Mouse (Mus musculus) MN1 (cell line): ENCODE data around the gene Olfr1342.

Experiments
- DNase-seq: peaks from one replicate; pipeline ENCODE4 v3.0.0-alpha.2; 2016; ENCODE audit warnings: low spot score

The Olfr1342 gene

DNA sequence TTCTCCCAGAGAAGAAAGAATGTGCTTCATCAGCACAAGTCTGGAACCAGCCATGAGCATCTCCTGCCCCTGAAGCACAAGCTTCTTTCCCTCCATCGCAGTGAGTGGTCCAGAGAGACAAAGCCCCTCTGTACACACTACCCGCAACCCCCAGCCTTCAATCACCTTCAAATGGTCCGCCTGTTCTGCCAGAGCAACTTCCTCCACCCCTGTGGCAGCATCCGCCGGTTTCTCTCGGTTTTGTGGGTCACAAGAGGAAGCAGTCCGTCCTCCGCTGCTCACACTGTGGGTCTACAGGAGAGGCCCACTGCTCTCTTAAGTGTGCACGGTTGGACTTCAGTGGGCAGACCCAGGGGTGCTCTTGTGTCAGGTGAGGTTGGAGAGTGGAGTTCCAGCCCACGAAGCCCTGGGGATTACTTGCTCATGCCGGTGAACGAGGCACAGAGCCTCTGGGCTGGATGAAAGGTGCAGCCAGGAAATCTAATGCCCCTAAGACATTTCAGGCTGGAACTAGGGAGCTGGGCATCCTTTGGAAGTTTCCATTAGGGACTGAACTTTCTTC is at the start of gene Olfr1342:
TSS of gene Olfr1342 (minus strand) at position 345 of the 562 bp plus-strand sequence.
- no peak for DNase-seq

DNA sequence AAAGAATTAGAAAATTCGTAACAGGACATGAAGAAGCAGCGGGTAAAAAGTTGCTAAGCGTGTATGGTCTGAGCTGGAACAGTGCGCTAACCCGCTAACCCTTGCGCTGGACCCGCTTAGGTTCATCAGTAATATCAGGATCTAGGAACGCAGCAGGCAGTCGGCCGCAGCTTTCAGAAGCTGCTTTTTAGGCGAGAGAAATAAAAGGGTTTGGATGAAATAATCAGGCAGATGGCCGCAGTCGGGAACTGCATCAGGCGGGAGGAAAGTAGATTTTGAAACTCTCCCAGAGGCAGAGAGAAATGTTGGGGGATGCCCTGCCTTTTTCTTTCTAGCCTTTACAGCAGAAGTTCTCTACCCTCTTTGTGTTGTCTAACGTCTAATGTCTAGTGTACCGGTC is 49.3 kb upstream of the Olfr1342 start:
- DNase-seq: no peak

DNA sequence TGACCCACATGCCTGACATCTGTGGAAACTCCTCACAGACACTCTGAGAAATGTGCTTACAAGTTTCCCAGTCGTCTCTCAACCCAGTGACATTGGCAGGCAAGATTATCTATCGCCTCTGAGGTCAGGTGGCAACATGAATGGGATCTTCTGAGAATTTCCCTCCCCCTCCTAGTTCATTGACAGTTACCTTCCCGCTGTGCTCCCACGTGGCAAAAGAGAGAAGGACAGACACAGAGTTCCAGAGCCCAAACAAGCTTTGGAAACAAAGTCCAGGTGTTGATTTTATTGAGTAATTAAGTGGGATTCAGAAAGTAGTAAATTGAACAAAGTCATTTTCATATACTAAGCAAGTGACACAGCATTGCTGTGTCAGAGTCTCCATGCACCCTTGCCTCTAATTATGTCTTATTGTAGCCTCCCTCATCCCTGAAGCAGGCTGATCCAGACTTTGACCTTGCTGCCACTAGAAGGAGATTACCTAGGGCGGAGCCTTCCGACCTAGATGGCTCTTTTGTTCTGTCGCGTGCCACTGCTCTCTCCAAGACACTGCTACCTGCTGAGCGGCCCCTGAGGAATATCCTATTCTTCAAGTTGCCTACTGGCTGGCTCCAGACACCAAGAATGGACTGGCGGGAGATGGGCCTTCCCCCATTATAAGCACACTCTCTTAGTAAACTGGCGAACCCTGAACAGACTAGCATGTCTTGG is 48.6 kb upstream of the Olfr1342 start:
- no peak for DNase-seq

DNA sequence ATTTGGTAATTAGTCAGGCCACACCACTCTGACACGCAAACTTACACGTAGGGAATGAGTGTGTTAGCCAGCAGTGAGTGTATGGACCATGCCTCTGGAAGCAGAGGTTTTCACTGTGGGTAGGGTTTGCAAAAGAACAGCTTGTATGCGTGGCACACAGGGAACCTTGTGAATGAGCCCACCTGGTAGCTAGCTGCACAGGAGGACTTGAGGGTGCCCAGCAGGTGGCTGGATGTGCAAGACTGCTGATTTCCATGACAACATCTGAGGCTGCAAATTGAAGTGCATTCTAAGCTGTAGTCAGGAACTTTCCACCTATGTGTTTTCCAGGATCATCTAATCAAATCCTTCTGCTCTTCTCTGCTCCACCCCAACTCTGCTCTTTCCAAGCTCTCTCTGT is 47.0 kb upstream of the Olfr1342 start:
- no peak for DNase-seq

DNA sequence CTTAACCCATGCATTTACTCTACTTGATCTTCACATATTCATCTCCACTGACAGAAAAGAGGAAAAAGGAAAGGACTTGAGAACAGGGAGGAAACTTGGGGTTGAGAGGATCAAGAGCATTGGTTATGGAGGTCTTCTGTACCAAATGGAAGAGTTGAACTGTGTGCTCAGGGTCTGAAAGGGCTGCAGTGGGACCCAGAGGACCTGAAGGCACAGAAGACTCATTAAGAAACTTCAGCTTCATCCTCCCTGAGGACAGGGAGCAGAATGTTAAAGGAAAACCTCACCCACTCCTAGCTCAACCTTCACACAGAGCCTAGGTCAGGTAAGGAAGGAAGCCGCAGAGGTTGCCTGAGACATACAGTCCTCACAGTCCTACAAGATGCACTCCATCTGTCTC is 39.3 kb upstream of the Olfr1342 start, which contains the start of gene Olfr1339:
TSS of gene Olfr1339 (plus strand) at position 301 of the 400 bp plus-strand sequence.
- no peak for DNase-seq

DNA sequence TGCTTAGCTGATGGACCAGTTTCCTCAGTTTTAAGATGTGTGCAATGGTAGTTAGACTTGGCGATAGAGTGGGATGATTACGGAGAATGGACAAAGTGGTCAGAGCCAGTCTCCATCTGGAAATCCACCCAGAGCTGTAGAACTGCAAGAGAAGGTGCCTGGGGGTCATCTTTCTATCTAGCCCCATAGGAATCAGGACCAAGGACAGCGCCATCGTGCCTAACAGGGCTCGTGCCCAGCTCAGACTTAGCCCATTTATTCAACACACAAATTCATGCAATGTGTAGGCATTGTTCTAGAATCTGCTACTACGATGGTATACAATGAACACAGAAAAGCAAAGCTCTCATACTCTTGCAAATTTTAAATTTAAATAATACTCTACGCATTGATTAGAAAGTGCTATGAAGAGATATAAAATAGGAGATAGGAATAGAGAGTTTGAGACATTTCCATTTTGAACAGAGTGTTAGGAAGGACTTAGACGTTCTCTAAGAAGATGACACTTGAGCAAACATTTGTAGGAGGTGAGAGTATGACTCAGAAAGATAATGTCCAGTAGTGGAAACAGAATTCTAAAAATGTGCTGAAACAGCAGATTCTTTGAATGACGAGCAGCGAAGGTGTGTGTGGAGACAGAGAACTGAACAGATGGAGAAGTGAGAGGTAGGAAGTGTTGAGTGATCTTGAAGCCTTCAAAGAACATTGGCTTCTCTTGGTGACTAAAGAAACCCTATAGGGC is 29.4 kb upstream of the Olfr1342 start:
- no peak for DNase-seq

DNA sequence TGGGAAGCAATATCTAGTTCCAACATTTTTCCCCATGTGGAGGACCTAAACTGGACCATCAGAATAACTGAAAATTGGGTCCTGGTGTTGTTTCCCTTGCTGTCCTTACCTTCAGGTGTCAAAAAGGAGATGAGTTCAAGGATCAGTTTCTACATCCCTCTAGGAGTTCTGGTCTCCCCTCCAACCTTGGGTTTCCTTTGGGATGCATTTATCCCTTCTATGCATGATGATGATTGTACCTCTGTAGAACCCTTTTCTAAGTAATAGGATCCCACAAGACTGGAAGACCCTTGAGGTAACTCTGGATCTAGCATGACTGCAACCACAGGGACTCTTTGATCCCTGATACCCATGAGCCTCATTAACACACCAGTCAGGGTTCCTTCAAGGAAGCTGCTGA is 27.3 kb upstream of the Olfr1342 start, which contains the start of gene Olfr1340:
TSS of gene Olfr1340 (plus strand) at position 301 of the 400 bp plus-strand sequence.
- no peak for DNase-seq

DNA sequence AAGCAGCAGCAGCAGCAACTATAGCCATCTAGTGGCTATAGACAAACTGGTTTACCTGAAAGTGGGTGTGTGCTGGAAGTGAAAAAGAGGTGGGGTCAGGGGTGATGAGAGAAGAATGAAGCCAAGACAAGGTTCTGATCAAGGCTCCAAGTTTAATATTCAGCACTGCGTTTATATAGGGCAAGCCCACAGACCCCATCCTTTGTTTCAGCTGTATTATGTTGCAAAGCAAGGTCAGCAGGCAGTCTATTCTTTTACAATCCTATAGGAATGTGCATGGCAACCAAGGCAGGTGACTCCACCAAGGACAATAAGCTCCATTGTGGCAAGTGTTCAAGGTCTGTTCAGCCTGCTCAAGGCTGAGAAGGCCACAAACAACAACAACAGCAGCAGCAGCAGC is 19.1 kb upstream of the Olfr1342 start:
- no peak for DNase-seq

DNA sequence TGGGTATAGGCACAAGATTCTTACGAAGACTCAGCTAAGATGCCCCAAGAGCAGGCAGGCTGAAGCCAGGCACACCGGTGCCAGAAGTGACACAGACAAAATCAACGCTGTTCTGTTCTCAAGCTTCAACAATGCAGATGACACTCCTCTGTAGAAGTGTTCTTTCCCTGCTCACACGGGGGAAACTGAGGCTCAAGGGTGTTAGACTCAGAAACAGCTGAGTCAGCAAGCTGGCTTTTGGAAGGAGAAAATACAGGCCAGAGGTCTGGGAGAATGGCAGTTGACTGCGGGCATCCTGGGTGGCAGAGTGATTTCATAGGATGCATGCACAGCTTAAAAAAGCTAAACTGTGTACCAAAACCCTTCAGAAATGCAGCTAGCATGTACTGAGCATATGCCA is 15.5 kb upstream of the Olfr1342 start:
- DNase-seq: no peak

DNA sequence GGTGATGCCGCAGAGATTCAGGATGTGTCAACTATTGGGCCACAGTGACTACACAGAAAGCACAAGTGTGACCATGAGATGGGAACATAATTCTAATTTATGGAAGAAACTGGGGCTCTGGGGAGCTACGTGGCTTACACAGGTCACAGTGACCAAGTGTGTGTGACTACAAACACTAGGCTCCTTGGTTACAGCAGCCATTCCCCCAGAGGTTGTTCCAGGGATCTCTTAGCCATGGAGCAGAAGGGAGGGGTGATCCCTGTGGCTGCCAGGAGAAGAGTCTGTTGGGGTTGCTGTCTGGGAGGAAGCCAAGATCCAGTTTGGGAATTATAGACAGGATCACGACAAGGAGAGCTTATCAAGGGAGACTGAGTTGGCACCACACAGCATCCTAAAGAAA is 10.7 kb upstream of the Olfr1342 start, which contains the start of gene Olfr1341:
TSS of gene Olfr1341 (plus strand) at position 301 of the 400 bp plus-strand sequence.
- no peak for DNase-seq

DNA sequence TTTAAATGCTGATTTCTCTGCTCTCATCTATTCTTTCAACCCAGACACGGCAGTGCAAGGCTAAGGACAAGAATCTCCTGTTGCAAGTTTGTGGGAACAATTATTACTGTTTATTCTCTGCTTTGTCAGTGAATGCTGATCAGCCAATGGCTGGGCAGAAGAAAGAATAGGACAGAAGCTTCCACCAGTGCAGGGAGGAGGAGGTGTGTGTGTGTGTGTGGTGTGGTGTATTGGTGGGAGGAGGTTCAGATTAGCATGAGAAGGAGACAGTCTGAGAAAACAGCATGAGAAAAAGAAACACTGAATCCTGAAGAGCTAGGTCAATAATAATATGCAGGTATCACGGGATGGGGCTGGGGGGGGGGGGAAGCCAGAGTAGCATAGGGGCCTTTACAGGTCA is 1.3 kb upstream of the Olfr1342 start:
- DNase-seq: no peak

DNA sequence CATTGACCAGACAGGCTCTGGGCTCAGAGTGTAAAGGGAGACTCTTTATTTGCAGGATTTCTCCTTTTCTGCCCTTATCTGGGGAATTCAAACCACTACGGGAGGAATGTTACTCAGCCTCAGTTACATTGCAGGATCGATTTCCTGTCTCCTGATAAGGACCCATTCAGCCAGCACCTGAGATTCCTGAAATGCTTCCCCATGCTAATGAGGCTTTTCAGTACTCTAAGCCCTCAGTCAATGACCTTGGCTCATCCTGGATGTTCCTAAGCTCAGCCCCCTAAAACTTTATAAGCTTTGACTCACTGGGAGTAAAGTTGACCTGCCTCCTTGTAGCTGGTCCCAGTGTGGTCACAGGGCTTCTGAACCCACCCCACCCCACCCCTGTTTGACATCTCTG is 5.5 kb downstream of the Olfr1342 start:
- DNase-seq: no peak

DNA sequence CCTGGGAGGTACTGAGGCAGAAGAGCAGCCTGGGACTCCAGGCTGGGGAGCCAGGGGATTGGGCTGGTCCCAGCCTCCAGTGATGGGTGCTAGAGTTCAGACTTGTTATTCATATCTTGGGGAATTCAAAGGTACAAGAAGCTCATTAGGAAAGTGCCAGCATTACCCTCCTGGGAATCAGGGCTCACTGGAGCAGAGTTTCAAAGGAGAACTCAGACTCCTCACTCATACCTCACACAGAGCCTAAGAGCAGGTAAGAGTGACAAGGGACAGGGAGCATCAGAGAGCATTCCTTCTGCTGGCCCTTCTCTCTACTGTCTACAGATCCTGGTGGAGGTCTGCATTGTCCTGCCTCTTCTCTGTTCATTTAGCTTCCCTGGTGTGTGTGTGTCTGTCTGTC is 33.9 kb downstream of the Olfr1342 start, which contains the start of gene Olfr62:
TSS of gene Olfr62 (plus strand) at position 301 of the 400 bp plus-strand sequence.
- DNase-seq: no peak

DNA sequence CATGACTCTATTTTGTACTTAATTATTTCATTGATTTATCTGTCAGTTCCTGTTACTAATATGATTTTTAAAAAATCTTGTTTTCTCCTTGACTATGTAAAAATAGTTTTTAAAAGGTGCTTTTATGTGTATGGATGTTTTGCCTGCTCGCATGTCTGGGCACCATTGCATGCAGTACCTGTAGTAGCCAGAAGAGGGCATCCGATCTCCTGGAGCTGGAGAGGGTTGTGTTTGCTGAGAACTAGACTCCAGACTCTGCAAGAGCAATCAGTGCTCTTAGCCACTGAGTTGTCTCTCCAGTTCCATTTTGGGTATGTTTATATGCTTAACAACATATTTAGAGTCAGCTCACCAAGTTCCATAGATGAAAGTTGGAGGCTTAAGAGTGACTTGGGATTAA is 47.3 kb downstream of the Olfr1342 start:
- no peak for DNase-seq

DNA sequence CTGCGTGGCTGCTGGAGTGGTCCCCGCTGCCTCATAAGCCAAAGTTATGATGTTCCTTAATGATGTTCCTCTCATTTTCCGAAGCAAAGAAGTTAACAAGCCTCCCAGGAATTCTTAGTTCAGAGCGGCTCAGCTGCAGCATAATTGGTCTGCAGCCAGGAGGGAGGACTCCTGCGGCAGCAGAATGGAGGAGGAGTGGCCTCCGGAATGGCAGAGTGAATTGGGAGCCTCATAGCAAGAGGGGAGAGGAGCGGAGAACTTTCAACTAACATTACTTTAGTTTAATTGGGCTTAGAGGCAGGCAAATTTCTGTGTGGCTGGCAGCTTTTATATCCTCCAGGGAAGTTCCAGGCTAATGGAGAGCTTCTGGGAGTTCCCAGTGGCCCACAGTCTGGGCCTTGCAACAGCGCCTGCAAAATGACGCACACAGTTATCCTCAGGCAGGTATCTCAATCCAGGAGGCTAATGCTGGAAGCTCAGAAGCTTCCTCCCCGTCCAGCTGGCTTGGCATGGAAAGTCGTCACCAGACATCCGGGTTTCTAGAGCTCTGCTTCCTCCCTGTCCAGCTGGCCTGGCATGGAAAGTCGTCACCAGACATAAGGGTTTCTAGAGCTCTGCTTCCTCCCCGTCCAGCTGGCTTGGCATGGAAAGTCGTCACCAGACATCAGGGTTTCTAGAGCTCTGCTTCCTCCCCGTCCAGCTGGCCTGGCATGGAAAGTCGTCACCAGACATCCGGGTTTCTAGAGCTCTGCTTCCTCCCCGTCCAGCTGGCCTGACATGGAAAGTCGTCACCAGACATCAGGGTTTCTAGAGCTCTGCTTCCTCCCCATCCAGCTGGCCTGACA is 50.0 kb downstream of the Olfr1342 start:
- no peak for DNase-seq
